Mouse (Mus musculus): ENCODE measurements around the gene Carm1.

Gene Carm1

DNA sequence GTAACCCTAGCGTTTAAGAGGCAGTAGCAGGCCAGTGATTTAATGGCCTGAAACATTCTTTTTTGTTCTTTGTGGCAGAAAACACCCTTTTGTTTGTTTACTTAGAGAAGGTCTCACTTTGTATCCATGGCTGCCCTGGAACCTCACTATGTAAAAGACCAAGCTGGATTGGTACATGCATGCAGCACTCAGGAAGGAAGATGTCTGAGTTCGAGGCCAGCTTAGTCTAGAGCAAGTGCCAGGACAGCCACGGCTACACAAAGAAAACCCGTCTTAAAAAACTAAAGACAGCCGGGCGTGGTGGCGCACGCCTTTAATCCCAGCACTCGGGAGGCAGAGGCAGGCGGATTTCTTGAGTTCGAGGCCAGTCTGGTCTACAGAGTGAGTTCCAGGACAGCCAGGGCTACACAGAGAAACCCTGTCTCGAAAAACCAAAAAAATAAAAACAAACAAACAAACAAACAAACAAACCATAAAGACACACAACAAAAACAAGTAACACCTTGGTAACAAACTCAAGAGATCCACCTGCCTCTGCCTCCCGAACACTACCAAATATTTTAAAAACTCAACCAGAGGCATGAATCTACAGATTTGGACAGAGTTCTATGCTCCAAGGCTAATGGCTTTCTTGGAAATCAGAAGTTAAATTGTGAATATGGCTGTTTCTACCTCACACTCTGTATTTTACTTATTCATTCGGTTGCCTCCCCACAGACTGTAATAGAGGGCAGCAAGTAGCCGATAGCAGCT is 68.3 kb downstream of the Carm1 start:
- DNase-seq (ENCODE audit: inconsistent ontology term) = no peak

DNA sequence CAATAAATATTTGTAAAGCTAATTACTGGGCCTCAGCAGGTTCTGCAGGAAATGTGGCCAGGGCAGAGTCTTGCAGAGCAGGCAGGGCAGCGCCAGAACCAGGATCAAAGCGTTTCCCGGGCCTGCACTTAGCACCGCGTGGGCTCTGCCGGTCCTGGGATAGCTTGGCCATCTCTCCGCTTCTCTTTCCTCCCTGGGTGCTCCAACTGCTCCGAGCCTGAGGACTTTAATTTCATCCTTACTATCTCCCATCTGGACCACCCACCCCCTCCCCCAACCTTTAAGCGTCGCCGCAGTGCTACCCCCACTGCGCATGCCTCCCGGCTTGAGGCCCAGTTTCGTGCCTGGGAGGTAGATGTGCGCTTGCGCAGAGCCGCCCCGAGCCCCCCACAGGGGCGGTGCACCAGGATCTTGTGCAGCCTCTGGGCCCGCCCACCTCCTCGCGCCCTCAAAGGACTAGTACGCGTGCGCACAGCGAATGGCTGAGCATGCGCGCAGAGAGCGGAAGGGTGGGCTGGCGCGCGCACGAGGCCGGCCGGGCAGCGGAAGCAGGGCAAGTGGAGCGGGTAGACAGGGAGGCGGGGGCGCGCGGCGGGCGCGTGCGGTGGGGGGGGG is 69.0 kb downstream of the Carm1 start, which contains the start of gene Smarca4:
Gene Smarca4 (plus strand): TSS at position 553 of the 615 bp plus-strand sequence.
- peak; percentile 100 for DNase-seq (ENCODE audit: inconsistent ontology term)

- DNase-seq (ENCODE audit: inconsistent ontology term) = peak; percentile 93
Observed at GRCm38 (mm10) chr9:21616232-21616781, 69.6 kb downstream of the Carm1 start.

- no peak for DNase-seq (ENCODE audit: inconsistent ontology term)
Observed at GRCm38 (mm10) chr9:21617066-21617465, 70.4 kb downstream of the Carm1 start.

DNA sequence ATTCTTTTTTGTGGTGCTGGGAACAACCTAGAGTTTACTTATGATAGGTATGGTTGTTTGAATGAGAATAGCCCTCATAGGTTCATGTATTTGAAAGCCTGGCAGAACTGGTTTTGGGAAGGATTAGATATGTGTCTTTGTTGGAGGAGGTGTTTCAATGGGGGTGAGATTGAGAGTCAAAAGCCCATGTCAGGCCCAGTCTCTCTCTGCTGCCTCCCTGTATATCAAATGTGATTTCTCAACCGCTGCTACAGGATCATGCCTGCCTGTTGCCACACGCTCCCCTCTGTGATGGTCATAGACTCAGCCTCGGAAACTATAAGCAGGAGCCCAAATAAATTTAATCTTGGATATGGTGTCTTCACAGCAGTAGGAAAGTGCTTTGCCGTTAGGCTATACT is 73.5 kb downstream of the Carm1 start:
- no peak for DNase-seq (ENCODE audit: inconsistent ontology term)

- no peak for DNase-seq (ENCODE audit: inconsistent ontology term)
Observed at GRCm38 (mm10) chr9:21622676-21623075, 76.0 kb downstream of the Carm1 start.

DNA sequence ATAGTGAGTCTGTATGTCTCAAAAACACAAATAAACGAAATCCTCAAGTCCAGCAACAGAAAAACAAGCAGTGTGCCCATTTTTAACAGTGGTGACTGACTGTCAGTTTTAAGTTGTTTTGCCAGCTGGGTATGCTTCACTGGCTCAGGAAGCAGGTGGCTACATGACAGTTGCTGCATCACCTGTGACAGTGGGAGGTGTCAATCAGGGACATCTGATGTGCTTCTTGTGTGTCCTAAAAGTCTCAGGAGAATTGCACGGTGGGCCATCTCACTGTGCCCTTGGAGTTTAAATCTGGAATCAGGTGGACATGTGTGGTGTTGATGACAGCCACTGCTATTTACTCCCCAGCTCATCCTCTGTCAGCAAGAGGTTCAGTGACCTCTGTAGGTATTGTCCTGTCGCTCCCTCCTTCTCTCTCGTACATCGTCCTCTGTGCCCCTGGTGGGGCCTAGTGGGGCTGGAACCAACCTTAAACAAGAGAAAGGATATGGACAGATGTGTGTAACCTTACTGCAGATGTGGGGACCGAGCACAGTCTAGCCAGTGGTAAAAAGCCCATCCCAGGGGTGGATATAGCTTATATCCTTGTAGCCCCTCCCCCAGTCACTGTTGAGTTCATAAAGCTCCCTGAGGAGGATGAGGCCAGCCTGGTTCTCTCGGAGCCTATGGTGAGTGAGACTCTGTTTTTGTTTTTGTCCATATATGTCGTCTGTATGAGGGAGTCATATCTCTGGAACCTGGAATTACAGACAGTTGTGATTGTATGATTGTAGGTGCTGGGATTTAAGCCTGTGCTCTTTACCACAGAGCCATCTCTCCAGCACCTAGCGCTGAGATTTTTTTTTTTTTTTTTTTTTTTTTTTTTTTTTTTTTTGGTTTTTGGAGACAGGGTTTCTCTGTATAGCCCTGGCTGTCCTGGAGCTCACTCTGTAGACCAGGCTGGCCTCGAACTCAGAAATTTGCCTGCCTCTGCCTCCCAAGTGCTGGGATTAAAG is 78.9 kb downstream of the Carm1 start:
- no peak for DNase-seq (ENCODE audit: inconsistent ontology term)

- no peak for DNase-seq (ENCODE audit: inconsistent ontology term)
Observed at GRCm38 (mm10) chr9:21626571-21626970, 79.9 kb downstream of the Carm1 start.

GRCm38 (mm10) chr9:21627145-21627795 is 80.6 kb downstream of the Carm1 start:
- no peak for DNase-seq (ENCODE audit: inconsistent ontology term)

DNA sequence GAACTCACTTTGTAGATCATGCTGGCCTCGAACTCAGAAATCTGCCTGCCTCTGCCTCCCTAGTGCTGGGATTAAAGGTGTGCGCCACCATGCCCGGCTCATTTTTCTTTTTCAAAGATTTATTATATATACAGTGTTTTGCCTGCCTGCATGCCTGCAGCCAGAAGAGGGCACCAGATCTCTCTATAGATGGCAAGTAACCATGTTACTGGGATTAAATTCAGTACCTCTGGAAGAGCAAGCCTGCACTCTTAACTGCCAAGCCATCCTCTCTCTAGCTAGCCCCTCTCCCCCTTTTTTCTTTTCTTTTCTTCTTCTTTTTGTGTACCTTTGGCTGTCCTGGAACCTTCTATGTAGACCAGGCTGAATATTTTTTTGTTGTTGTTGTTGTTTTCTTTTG is 84.0 kb downstream of the Carm1 start:
- no peak for DNase-seq (ENCODE audit: inconsistent ontology term)

DNA sequence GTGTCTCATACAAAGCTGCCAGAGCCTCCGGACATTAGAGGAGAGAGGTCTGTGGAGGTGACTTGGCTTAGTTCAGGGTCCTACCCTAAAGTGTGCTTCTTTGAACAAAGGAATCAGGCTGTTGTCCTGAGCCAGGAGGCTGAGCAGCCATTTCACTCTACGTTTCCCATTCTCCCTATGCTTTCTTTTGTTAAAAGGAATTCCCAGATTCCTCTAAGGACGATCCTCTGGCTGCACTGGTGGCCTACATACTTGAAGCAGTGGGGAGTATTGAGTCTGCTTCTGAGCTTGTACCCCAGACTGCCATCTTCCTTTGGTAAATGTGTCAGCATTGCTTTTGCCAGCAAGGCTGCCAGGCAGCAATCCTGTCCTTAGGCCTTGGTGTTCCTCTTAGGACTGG is 86.4 kb downstream of the Carm1 start:
- peak; percentile 77 for DNase-seq (ENCODE audit: inconsistent ontology term)

- DNase-seq (ENCODE audit: inconsistent ontology term) = peak; percentile 72
Observed at GRCm38 (mm10) chr9:21635639-21636038, 88.9 kb downstream of the Carm1 start.

DNA sequence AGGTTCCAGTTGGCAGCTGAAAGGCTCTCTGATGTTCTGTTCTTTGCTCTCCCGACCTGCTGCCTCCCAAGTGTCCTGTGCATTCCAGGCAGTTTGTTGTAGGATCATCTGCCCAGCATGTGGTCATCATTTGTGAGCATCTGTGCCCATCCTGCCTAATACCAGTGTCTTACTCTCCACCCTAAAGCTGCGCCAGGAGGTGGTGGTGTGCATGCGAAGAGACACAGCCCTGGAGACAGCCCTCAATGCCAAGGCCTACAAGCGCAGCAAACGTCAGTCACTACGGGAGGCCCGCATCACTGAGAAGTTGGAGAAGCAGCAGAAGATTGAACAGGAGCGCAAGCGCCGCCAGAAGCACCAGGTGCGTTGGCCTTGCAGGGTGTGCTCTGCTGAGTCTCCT is 92.3 kb downstream of the Carm1 start:
- no peak for DNase-seq (ENCODE audit: inconsistent ontology term)

Measured in Muller cell, postnatal 12 days (primary cell).